Mouse (Mus musculus): Measurements from ENCODE around the gene Bud31. TPM values are rescaled to one million over a fixed set of nuclear protein-coding genes. Genes with fewer than 3 reads are reported as not detected.

The Bud31 gene
- polyA plus RNA-seq, 1 experiment, result 135 TPM

DNA sequence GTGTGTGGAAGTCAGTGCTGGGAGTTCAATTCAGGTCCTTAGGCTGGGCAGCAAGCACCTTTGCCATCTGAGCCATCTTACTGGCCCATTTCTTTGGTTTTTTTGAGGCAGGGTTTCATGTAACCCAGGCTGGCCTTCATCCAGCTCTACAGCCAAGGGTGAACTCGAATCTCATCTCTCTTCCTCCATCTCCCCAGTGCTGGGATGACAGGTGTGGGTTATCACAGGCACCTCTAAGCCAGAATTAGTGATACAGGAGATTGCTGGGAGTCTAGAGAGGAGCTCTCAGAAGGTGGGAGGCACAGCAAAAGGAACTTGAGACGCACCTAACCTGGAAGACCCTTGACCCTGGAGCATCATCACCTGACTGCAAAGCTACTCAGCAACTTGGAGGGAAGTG, 26.7 kb upstream of the Bud31 start:
- Histone ChIP-seq H3K4me3 (ENCODE audit: insufficient read depth, low read length) (peak overlapping the region; percentile 99), H3K27ac (ENCODE audit: insufficient read depth, low read depth, low read length) (no peak overlapping the region), H3K4me1 (ENCODE audit: control insufficient read depth, insufficient read depth, low read length) (peaks cover 29% of the 10 kb centered on the region)
- TF ChIP-seq POLR2A (IDR thresholded peaks at IDR 0.05; ENCODE audit: borderline replicate concordance, low read depth, low read length), result no peak
- no peak for TF ChIP-seq CTCF (IDR thresholded peaks at IDR 0.05; ENCODE audit: low read depth, low read length)

DNA sequence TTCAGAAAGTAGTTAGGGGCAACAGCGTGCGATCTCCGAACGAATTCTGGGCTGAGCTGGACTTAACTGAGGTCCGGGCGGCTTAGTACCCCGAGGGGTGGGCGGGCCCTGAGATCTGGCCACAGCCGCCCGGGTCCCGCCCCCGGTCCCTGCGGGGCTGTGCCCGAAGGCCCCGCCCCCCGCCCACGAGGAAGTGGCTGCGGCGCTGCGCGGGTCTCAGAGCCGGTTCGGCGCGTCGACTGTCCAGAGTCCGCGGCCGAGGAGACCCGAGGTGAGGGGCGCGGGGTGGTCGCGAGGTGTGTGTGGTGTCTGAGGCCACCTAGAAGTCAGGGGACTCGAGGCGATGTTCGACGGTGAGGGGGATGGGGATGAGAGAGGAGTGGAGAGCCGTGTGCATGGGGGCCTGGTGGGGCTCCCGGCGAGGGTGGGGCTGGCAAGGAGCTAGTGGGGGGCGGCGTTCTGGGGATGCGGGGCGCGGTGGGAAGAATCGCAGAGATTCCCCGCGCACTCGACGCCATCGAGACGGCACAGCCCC, 26.0 kb upstream of the Bud31 start, which contains the start of gene Arpc1b:
Arpc1b (plus strand) TSS at position 145 of the 535 bp plus-strand sequence.
- Histone ChIP-seq H3K27ac (ENCODE audit: insufficient read depth, low read depth, low read length) (peak within 1 kb of the TSS; percentile 100), H3K4me1 (ENCODE audit: control insufficient read depth, insufficient read depth, low read length) (peaks cover 32% of the 10 kb centered on the region), H3K4me3 (ENCODE audit: insufficient read depth, low read length) (peak within 1 kb of the TSS; percentile 99)
- no peak; the same call in 1 of the 2 replicates for TF ChIP-seq POLR2A (IDR thresholded peaks at IDR 0.05; ENCODE audit: borderline replicate concordance, low read depth, low read length)
- TF ChIP-seq CTCF (IDR thresholded peaks at IDR 0.05; ENCODE audit: low read depth, low read length), result no peak

DNA sequence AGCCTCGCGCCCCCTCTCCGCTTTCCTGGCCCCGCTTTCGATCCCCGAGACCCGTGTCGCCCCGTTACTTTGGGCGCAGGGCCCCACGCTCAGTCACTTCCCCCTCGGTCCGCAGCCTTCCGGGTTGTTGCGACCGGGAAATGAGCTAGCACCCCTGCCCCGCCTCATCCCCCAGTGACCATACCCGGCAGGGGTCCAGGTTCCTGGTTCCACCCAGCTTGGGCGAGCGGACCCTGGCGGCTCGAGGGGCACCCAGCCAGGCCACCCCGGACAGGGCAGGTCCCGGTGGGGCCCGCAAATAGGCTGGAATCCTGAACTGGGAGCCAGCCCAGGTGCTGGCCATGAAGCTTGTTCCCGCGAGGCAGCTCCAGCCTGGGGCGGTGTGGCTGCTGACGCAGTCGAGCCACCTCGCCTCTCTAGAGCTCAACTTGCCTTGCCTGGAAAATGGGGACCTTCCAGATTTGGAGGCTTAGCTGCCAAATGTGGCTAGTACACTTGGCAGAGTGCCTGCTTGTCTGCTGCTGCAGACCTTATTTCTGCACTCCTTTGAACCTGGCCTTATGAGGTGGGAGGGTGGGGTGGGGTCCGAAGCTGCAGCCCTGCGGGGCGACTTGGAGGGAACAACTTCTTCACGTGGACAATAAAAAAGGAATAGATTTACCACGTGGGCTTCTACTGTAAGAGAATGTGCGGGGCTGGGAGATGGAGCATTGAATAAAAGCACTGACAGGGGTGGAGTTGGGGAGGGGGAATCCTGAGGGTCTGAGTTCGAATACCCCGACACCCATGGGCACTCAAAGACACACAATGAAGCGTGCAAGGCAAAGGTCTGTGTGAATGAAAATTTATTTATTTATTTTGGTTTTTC, 25.3 kb upstream of the Bud31 start:
- Histone ChIP-seq H3K4me3 (ENCODE audit: insufficient read depth, low read length) (peak overlapping the region; percentile 99), H3K27ac (ENCODE audit: insufficient read depth, low read depth, low read length) (peak overlapping the region; percentile 100), H3K4me1 (ENCODE audit: control insufficient read depth, insufficient read depth, low read length) (peaks cover 35% of the 10 kb centered on the region)
- TF ChIP-seq POLR2A (IDR thresholded peaks at IDR 0.05; ENCODE audit: borderline replicate concordance, low read depth, low read length) (no peak), CTCF (IDR thresholded peaks at IDR 0.05; ENCODE audit: low read depth, low read length) (no peak)

DNA sequence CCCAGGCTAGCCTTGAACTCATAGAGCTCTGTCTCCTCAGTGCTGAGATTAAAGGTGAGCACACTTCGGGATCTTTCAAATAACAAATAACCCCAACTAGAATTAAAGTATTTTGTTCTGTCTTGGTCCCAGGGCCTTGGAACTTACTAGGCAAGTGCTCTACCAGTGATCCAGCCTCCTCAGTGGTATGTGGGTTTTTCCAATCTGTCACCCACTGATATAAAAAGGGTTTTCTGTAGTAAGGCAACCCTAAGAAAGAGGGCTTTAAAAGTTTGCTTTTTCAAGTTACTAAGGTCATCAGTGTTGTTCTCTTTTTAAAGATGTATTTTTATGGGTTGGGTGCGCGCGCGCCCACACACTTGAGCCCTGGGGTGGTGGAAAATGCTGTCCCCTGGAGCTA, 24.4 kb upstream of the Bud31 start:
- H3K27ac ChIP-seq (ENCODE audit: insufficient read depth, low read depth, low read length), result peak overlapping the region; percentile 100
- H3K4me1 ChIP-seq (ENCODE audit: control insufficient read depth, insufficient read depth, low read length), result peaks cover 31% of the 10 kb centered on the region
- TF ChIP-seq CTCF (IDR thresholded peaks at IDR 0.05; ENCODE audit: low read depth, low read length) (no peak), POLR2A (IDR thresholded peaks at IDR 0.05; ENCODE audit: borderline replicate concordance, low read depth, low read length) (no peak)
- H3K4me3 ChIP-seq (ENCODE audit: insufficient read depth, low read length), result peak overlapping the region; percentile 99

DNA sequence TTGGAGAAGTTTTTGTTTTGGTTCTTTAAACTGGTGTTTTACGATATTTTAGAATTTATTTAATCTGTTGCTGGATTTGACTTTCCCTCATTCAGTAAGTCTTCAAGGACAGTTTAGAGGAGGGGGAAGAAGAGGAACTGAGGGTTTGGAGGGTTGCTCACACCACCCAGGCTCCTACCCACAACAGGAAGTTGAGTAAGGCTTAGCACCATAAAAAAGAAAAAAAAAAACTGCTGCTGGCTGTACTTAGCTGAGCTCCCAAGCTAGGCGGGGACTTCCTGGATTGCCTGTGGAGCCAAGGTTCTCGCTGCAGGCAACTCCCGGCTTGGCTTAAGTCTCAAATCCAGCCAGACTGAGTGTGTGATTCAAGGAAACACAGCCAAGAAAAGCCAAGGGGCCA, 23.8 kb upstream of the Bud31 start:
- TF ChIP-seq POLR2A (IDR thresholded peaks at IDR 0.05; ENCODE audit: borderline replicate concordance, low read depth, low read length), result no peak
- no peak for TF ChIP-seq CTCF (IDR thresholded peaks at IDR 0.05; ENCODE audit: low read depth, low read length)
- peak overlapping the region; percentile 100 for H3K27ac ChIP-seq (ENCODE audit: insufficient read depth, low read depth, low read length)
- H3K4me1 ChIP-seq (ENCODE audit: control insufficient read depth, insufficient read depth, low read length), result peaks cover 27% of the 10 kb centered on the region
- H3K4me3 ChIP-seq (ENCODE audit: insufficient read depth, low read length), result peak overlapping the region; percentile 99

DNA sequence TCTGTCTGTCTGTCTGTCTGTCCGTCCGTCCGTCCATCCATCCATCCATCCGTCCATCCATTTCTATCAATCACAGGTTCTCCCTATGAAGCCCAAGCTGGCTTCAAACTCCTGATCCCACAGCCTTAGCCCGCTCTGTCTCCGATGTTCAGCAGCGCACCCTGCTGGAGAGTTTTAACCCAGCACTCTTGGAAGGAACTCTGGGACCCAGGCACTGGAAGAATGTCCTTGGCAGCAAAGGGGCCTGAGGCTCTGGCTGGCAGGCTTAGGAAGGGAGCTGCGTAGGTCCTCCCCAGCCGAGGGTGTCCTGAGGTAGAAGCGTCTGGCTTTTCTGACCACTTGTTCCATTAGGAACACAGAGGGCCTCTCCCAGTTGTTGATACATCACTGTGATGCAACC, 23.2 kb upstream of the Bud31 start:
- Histone ChIP-seq H3K4me1 (ENCODE audit: control insufficient read depth, insufficient read depth, low read length) (peaks cover 23% of the 10 kb centered on the region), H3K4me3 (ENCODE audit: insufficient read depth, low read length) (peak overlapping the region; percentile 70), H3K27ac (ENCODE audit: insufficient read depth, low read depth, low read length) (peak overlapping the region; percentile 91)
- peak; percentile 43; the same call in 1 of the 2 replicates for TF ChIP-seq CTCF (IDR thresholded peaks at IDR 0.05; ENCODE audit: low read depth, low read length)
- no peak for TF ChIP-seq POLR2A (IDR thresholded peaks at IDR 0.05; ENCODE audit: borderline replicate concordance, low read depth, low read length)

DNA sequence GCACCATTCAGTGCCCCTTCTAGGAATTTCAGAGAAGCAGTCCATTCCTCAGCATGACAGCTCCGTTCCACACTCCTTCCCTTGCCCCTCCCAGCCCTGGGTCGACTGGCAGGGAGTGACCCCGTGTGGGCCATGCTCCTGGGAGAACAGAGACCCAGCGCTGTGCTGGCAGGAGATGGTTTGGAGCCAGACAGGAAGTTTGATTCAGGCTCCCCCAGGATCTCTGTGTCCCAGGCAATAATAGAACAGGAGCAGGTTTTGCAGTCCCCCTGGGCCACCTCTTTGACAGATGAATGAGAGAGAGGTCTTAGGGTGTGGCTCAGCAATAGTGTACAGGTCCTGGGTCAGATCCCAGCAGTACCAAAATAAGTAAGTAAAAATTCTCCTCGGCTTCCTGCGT, 22.2 kb upstream of the Bud31 start:
- Histone ChIP-seq H3K4me1 (ENCODE audit: control insufficient read depth, insufficient read depth, low read length) (peaks cover 22% of the 10 kb centered on the region), H3K4me3 (ENCODE audit: insufficient read depth, low read length) (no peak overlapping the region), H3K27ac (ENCODE audit: insufficient read depth, low read depth, low read length) (no peak overlapping the region)
- TF ChIP-seq POLR2A (IDR thresholded peaks at IDR 0.05; ENCODE audit: borderline replicate concordance, low read depth, low read length), result no peak
- TF ChIP-seq CTCF (IDR thresholded peaks at IDR 0.05; ENCODE audit: low read depth, low read length), result no peak

DNA sequence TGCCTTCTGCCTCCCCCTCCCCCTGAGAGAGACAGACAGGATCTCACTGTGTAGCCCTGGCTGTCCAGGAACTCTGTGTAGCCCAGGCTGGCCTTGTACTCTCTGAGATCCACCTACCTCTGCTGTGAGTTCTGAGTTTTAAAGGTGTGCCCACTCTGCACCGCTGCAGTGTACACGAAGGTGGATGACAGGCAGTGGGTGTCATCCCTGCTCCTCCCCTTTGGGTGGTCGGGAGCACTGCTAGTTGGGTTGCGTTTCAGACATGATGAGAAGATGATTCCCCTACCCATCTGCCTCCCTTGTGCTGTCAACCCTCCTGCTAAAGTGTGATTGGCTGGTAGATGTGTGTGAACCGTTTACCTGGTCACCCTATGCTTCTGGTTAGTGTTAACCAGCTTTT, 21.7 kb upstream of the Bud31 start:
- Histone ChIP-seq H3K4me3 (ENCODE audit: insufficient read depth, low read length) (no peak overlapping the region), H3K4me1 (ENCODE audit: control insufficient read depth, insufficient read depth, low read length) (peaks cover 22% of the 10 kb centered on the region), H3K27ac (ENCODE audit: insufficient read depth, low read depth, low read length) (no peak overlapping the region)
- TF ChIP-seq POLR2A (IDR thresholded peaks at IDR 0.05; ENCODE audit: borderline replicate concordance, low read depth, low read length) (no peak), CTCF (IDR thresholded peaks at IDR 0.05; ENCODE audit: low read depth, low read length) (no peak)

DNA sequence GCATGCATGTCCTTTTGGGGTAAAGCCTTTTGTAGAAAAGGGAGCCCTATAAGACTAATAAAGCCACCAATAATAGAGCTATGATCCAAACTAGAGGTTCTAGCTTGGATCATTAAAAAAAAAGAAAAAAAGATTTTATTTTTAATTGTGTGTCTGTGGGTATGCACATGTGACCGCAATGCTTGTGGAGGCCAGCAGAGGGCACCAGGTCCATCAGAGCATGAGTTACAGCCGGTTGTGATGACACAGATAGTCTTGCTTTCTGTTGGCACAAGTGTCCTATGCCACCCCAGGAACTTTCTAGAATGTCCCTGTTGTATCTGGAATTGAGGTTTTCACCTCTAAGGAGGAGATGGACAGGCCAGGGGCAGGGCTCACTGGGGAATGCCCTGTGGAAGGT, 20.8 kb upstream of the Bud31 start:
- H3K4me3 ChIP-seq (ENCODE audit: insufficient read depth, low read length), result no peak overlapping the region
- peak; percentile 59 for TF ChIP-seq CTCF (IDR thresholded peaks at IDR 0.05; ENCODE audit: low read depth, low read length)
- TF ChIP-seq POLR2A (IDR thresholded peaks at IDR 0.05; ENCODE audit: borderline replicate concordance, low read depth, low read length), result no peak
- H3K4me1 ChIP-seq (ENCODE audit: control insufficient read depth, insufficient read depth, low read length), result peaks cover 20% of the 10 kb centered on the region
- 0 out of 2 replicates have a peak overlapping the region, but pooled peaks have one; percentile 1 for H3K27ac ChIP-seq (ENCODE audit: insufficient read depth, low read depth, low read length)

DNA sequence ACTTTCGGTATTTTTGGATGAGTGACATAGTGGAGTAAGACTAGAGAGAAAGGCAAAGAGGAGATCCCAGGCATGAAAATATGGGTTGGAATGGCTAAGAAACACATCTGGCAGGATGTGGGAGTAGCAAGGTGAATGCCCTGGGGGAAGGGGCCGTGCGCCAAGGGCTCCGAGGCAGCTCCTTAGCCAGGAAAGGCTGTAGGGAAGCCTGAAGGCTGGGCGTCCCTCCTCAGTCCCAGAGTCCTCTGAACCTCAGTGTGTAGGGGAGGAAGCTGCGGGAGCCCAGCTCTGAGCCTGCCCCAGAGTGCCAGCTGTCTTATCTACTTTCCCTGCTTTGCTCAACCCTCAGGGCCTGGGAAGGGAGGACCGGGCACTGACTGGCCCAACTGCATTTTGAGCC, 19.2 kb upstream of the Bud31 start:
- no peak for TF ChIP-seq CTCF (IDR thresholded peaks at IDR 0.05; ENCODE audit: low read depth, low read length)
- no peak for TF ChIP-seq POLR2A (IDR thresholded peaks at IDR 0.05; ENCODE audit: borderline replicate concordance, low read depth, low read length)
- Histone ChIP-seq H3K4me1 (ENCODE audit: control insufficient read depth, insufficient read depth, low read length) (peaks cover 20% of the 10 kb centered on the region), H3K27ac (ENCODE audit: insufficient read depth, low read depth, low read length) (no peak overlapping the region), H3K4me3 (ENCODE audit: insufficient read depth, low read length) (no peak overlapping the region)

Measured in bone marrow macrophage, adult 2 months (primary cell).